In the genomic region with DNA sequence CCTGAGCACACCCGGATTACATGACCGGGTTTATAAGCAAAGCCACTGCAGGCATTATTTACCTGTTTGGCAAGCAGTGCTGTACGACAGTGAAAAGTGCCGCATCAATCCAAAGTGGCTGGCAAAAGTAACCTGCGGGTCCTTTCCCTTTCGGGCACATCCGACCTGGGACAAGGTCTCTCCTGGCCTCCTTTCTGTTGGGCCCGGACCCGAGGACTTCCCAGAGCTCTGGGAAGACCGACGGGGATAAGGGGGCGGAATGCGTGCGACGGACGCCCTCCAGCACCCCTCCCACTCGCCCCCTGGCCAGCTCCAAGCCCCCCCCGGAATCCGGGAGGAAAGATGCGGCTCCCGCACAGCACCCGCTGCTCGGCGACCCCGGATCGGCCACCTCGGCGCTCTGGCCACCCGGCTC, we compare ENCODE assay signal across 8 mouse cellular contexts. TPM values are rescaled to one million over a fixed set of nuclear protein-coding genes. Genes with fewer than 3 reads are reported as not detected.
DNase-seq lines count a peak whose midpoint lies in the region; ATAC-seq and TF ChIP-seq lines count a peak whose summit lies in the region.

No protein-coding gene starts in this region.

- no peaks in the 10 kb centered on the region for H3K36me3 ChIP-seq in forebrain, embryonic 11.5 days (ENCODE audit: control insufficient read depth, insufficient read depth, low read length)
- no peaks in the 10 kb centered on the region for H3K36me3 ChIP-seq in limb, embryonic 14.5 days (ENCODE audit: control insufficient read depth, insufficient read depth, low read length)
- H3K36me3 ChIP-seq in stomach, embryonic 14.5 days (ENCODE audit: control insufficient read depth, insufficient read depth, low read length), result no peaks in the 10 kb centered on the region

- H3K4me1 ChIP-seq in forebrain, embryonic 11.5 days (replicated peaks; ENCODE audit: control insufficient read depth, insufficient read depth, low read length), result no peaks in the 10 kb centered on the region
- peaks cover 7% of the 10 kb centered on the region; the same call in 1 of the 2 replicates for H3K4me1 ChIP-seq in limb, embryonic 14.5 days (ENCODE audit: control insufficient read depth, insufficient read depth, low read length)
- peaks cover 2% of the 10 kb centered on the region; the same call in 1 of the 2 replicates for H3K4me1 ChIP-seq in stomach, embryonic 14.5 days (ENCODE audit: control insufficient read depth, insufficient read depth, low read length)

- no peaks in the 10 kb centered on the region; the same call in 1 of the 2 replicates for H3K27me3 ChIP-seq in forebrain, embryonic 11.5 days (ENCODE audit: control insufficient read depth, insufficient read depth, low read length)
- no peaks in the 10 kb centered on the region for H3K27me3 ChIP-seq in limb, embryonic 14.5 days (ENCODE audit: control insufficient read depth, insufficient read depth, low read length)
- no peaks in the 10 kb centered on the region for H3K27me3 ChIP-seq in stomach, embryonic 14.5 days (ENCODE audit: control insufficient read depth, insufficient read depth, low read length)

- peak; percentile 43 for DNase-seq in kidney, adult 18-20 months
- DNase-seq in kidney, postnatal 14 days, result no peak
- DNase-seq in adipocyte (ENCODE audit: low spot score), result peak; percentile 31
- peak; percentile 68 for DNase-seq in forebrain, embryonic 11.5 days (ENCODE audit: low spot score)
- DNase-seq in limb, embryonic 14.5 days (ENCODE audit: low spot score), result peak; percentile 18
- DNase-seq in layer of hippocampus, adult 11-12 months (ENCODE audit: low spot score), result no peak
- DNase-seq in right cerebral cortex, postnatal 4 days, result no peak

- ATAC-seq in forebrain, embryonic 11.5 days (replicated peaks; ENCODE audit: low FRiP score), result peak; percentile 69; the same call in 1 of the 2 replicates
- peak; percentile 75 for ATAC-seq in limb, embryonic 14.5 days (ENCODE audit: low FRiP score, low read depth)
- peak; percentile 64 for ATAC-seq in stomach, embryonic 14.5 days (ENCODE audit: insufficient number of reproducible peaks, insufficient read depth, low FRiP score, low read depth)

- H3K4me3 ChIP-seq in forebrain, embryonic 11.5 days (ENCODE audit: low read depth, low read length), result peak overlapping the region; percentile 72
- H3K4me3 ChIP-seq in limb, embryonic 14.5 days (replicated peaks; ENCODE audit: low read length), result peak overlapping the region; percentile 76
- H3K4me3 ChIP-seq in stomach, embryonic 14.5 days (ENCODE audit: low read depth, low read length), result peak overlapping the region; percentile 76

- under 1% methylated on average over 27 of the region's 29 CpGs for WGBS in forebrain, embryonic 11.5 days
- WGBS in limb, embryonic 14.5 days, result under 1% methylated on average over 24 of the region's 29 CpGs
- 1% methylated on average over 29 of the region's 29 CpGs for WGBS in stomach, embryonic 14.5 days

- H3K9ac ChIP-seq in forebrain, embryonic 11.5 days (ENCODE audit: low read length), result peak overlapping the region; percentile 84
- peak overlapping the region; percentile 92 for H3K9ac ChIP-seq in limb, embryonic 14.5 days (ENCODE audit: low read depth, low read length, severe bottlenecking)
- H3K9ac ChIP-seq in stomach, embryonic 14.5 days (replicated peaks; ENCODE audit: low read depth, low read length), result peak overlapping the region; percentile 80

- peak overlapping the region; percentile 85 for H3K4me2 ChIP-seq in forebrain, embryonic 11.5 days (ENCODE audit: low read depth, low read length, severe bottlenecking)
- H3K4me2 ChIP-seq in limb, embryonic 14.5 days (replicated peaks; ENCODE audit: low read depth, low read length, severe bottlenecking), result peak overlapping the region; percentile 61
- H3K4me2 ChIP-seq in stomach, embryonic 14.5 days (replicated peaks; ENCODE audit: low read depth, low read length), result peak overlapping the region; percentile 80

- no peak for TF ChIP-seq POLR2A in limb, embryonic 14.5 days (IDR thresholded peaks at IDR 0.05; ENCODE audit: borderline replicate concordance, extremely low read depth, insufficient read depth, insufficient read length)

- H3K9me3 ChIP-seq in forebrain, embryonic 11.5 days (ENCODE audit: control insufficient read depth, low read length), result no peaks in the 10 kb centered on the region
- H3K9me3 ChIP-seq in limb, embryonic 14.5 days (ENCODE audit: control insufficient read depth, low read length), result no peaks in the 10 kb centered on the region
- no peaks in the 10 kb centered on the region for H3K9me3 ChIP-seq in stomach, embryonic 14.5 days (ENCODE audit: control insufficient read depth, low read depth, low read length)

- H3K27ac ChIP-seq in forebrain, embryonic 11.5 days (ENCODE audit: low read depth, low read length), result peak overlapping the region; percentile 18; the same call in 1 of the 2 replicates
- 0 out of 2 replicates have a peak overlapping the region, but pooled peaks have one; percentile 19 for H3K27ac ChIP-seq in limb, embryonic 14.5 days (replicated peaks; ENCODE audit: low read depth, low read length)
- H3K27ac ChIP-seq in stomach, embryonic 14.5 days (ENCODE audit: low read length), result peak overlapping the region; percentile 44; the same call in 1 of the 2 replicates

RNA-seq across cellular contexts. Expression of a gene that starts 0.8 kb away (rescaled TPM):
- 7.8 and 8.0 TPM in 2 replicates for polyA plus RNA-seq in forebrain, embryonic 11.5 days (2014; fragmentation: Nextera tagmentation; extraction: Ambion mirVana)
- 5.7 and 7.9 TPM in 2 replicates for polyA plus RNA-seq in limb, embryonic 14.5 days (2012; rRNA removed)
- 5.9 and 7.8 TPM in 2 replicates for polyA plus RNA-seq in limb, embryonic 14.5 days (2014; fragmentation: Nextera tagmentation; extraction: Ambion mirVana)
- 10.0 and 10.6 TPM in 2 replicates for polyA plus RNA-seq in stomach, embryonic 14.5 days (2014; fragmentation: Nextera tagmentation; extraction: Ambion mirVana)

RNA-seq across cellular contexts. Expression of a gene that starts 29.5 kb away (rescaled TPM):
- polyA plus RNA-seq in forebrain, embryonic 11.5 days (2014; fragmentation: Nextera tagmentation; extraction: Ambion mirVana), result 3.9 and 7.0 TPM in 2 replicates
- 2.4 and 3.8 TPM in 2 replicates for polyA plus RNA-seq in limb, embryonic 14.5 days (2012; rRNA removed)
- polyA plus RNA-seq in limb, embryonic 14.5 days (2014; fragmentation: Nextera tagmentation; extraction: Ambion mirVana), result 2.6 and 3.1 TPM in 2 replicates
- 3.4 and 4.0 TPM in 2 replicates for polyA plus RNA-seq in stomach, embryonic 14.5 days (2014; fragmentation: Nextera tagmentation; extraction: Ambion mirVana)

RNA-seq across cellular contexts. Expression of a gene that starts 55.6 kb away (rescaled TPM):
- 4.5 and 4.8 TPM in 2 replicates for polyA plus RNA-seq in forebrain, embryonic 11.5 days (2014; fragmentation: Nextera tagmentation; extraction: Ambion mirVana)
- 3.3 and 3.6 TPM in 2 replicates for polyA plus RNA-seq in limb, embryonic 14.5 days (2012; rRNA removed)
- polyA plus RNA-seq in limb, embryonic 14.5 days (2014; fragmentation: Nextera tagmentation; extraction: Ambion mirVana), result 4.7 and 4.8 TPM in 2 replicates
- polyA plus RNA-seq in stomach, embryonic 14.5 days (2014; fragmentation: Nextera tagmentation; extraction: Ambion mirVana), result 12.0 and 14.4 TPM in 2 replicates

Comparison
In these comparisons a context has a peak if more than half of its experiments do, and no peak if none do; other contexts are left out.
1. DNase-seq: peak in kidney, adult 18-20 months (single experiment), adipocyte (single experiment), forebrain, embryonic 11.5 days (single experiment) and limb, embryonic 14.5 days (single experiment); none in kidney, postnatal 14 days (single experiment), layer of hippocampus, adult 11-12 months (single experiment) and right cerebral cortex, postnatal 4 days (single experiment).
2. Peak in every context shown above with its lines, with median percentiles within 50 percentile points of each other: ATAC-seq, H3K27ac ChIP-seq, H3K4me2 ChIP-seq, H3K4me3 ChIP-seq and H3K9ac ChIP-seq.